Mouse (Mus musculus): ENCODE data around the gene Cdc37.
A peak's percentile ranks its signal among the peaks of the same experiment; 100 is the strongest.

Gene Cdc37

DNA sequence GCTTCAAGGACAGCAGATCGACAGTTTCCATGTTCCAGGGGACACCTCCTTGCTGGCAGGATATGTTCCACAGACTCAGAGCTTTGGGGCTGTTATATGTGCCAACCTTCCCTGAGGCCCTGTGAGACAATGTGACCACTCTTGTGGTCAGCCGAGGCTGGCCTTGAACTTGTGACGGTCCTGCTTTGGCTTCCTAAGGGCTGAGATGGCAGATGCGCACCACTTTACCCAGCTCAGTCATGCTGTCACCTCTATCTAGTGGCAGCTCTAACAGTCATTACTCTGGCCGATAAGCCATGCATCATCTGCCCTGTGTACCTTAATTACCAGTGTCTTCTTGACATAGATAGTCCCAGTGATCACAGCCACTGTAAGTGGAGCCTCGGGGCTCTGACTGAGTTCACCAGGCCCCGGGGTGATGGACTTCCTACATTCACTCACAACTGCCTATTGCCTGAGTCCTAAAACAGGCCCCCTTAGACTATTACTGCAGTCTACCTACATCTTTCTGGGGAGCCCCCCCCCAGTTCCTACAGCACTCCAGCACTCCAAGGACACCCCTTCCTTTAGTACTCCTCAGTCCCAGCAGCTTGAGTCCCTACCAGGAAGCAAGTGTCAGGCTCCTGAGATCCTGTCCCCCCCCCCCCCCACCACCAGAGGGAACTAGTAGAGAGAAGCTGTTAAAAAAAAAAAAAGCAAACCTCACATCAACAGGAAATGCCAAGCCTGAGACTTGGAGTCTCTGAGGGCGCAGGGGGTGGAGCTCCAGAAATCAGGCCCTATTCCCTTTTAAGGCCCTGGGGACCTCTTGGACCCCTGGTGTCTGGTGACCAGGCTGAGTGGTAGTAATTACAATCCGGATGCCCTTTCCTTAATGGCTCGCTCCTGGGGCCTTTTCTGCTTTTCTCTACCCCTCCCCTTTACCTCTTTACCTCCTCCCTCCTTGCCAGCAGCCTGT, 17.6 kb upstream of the Cdc37 start:
- peak; percentile 48 to 66 for DNase-seq

GRCm38 (mm10) chr9:21166516-21166915, 16.7 kb upstream of the Cdc37 start:
- no peak for DNase-seq

DNA sequence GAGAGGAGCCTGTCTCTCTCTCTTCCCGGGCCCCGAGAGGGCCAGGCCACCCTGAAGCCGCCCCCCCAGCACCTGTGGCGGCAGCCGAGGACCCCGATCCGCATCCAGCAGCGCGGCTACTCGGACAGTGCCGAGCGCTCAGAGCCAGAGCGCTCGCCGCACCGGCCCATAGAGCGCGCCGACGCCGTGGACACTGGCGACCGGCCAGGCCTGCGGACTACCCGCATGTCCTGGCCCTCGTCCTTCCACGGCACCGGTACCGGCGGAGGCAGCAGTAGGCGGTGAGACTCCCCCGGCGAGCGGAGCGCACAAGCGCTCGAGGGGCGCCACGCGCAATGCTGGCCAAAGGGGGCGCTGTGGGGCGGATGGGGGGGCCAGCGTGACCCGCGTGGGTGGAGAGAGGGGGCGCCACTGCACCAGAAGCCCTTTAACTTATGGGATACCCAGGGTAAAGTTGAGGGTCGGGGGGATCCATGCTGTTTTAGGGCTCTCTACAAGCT, 16.2 kb upstream of the Cdc37 start:
- no peak for DNase-seq

- DNase-seq, result peak in 1 of 2 experiments; percentile 35
Observed at GRCm38 (mm10) chr9:21165041-21165951, 15.5 kb upstream of the Cdc37 start, which contains the start of gene Pde4a. Gene Pde4a (plus strand): TSS chr9:21165714.

GRCm38 (mm10) chr9:21164072-21164471, 14.3 kb upstream of the Cdc37 start:
- DNase-seq, result no peak

DNA sequence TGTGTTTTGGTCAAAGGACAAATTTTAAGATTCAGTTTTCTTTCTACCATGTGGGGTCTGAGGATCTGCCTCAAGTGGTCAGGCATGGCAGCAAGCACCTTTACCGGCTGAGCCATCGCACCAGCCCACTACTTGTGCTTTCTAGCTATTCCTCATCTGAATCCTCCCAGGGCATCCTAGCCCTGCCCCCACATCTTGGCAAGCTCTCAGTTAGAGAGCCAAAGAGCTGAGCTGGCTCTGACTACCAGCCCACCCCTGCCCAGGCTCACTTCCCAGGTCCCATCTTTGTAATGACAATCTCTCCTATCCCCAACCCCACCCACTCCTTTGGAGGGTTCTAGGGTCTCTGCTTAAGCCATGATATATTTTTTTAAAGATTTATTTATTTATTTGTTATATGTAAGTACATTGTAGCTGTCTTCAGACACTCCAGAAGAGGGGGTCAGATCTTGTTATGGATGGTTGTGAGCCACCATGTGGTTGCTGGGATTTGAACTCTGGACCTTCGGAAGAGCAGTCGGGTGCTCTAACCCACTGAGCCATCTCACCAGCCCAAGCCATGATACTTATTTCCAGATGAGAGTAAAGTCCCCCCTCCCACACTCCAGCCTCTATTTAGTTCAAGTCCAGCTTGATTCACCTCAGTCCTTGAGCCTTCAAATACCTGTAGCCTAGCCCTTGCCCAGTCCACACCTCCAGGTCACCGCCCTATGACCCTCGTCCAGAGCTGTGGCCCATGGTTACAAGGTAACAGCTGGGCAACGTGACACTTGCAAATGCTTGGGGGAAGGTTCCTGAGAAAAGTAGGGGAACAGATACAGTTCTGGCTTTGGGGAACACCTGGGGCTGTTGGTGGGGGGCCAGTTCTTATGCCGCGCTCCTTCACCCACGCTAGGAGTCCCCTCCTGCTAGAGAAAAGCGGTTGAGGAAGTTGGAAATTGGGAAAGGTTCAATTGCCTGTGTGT, 13.6 kb upstream of the Cdc37 start:
- no peak for DNase-seq

DNA sequence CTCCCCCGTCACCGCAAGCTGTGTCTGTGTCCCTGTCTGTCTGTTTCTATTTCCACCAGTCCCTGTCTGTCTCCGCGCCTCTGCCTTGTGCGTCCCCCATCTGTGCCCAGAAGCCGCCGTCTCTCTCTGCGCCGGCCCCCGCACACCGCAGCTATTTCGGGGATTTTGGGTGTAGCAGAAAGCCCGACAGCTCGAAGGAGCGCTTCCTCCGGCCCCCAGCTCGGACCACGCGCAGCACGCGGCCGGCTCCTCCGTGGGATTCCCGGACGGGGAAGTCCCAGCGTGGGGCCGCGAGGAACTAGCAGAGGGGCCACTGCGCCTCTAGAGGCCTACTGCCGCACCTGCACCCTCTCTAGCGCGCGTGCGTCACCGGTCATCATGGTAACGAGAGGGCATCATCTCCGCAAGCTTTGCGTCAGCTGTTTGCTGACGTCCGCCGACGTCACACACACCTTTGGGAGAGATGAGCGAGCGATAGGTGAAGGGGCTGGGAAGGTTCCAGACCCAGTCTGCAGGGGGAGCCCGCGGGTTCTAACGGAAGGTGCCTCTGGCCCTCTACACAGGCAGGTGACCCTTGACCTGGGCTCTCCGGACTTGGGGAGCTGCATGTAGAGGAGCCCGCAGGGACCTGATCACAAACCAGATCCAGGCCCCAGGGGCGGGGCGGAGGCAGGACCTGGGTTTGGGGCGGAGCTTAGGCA, 11.6 kb upstream of the Cdc37 start:
- peak; percentile 79 to 91 for DNase-seq

GRCm38 (mm10) chr9:21154787-21155186, 5.0 kb upstream of the Cdc37 start:
- no peak for DNase-seq

DNA sequence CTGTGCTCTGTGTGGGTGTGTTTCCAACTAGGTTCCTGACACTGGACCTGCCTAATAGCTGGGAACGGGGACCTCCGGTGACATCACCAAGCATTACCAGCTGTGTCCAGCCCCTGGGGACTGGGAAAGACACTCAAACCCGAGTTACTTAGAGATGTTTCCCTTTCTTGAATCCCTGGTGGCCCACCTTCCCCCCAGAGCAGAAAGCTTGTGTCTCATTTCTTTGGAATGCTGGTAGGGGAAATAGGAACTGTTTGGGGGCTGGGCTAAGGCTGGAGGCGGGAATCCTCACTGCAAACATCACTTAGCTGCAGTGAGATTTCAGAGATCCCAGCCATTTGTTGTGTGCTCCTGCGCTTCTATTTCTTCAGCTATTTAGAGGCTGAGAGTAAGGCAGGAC, 4.1 kb upstream of the Cdc37 start:
- no peak for DNase-seq

GRCm38 (mm10) chr9:21153331-21153730, 3.5 kb upstream of the Cdc37 start:
- DNase-seq, result no peak

DNA sequence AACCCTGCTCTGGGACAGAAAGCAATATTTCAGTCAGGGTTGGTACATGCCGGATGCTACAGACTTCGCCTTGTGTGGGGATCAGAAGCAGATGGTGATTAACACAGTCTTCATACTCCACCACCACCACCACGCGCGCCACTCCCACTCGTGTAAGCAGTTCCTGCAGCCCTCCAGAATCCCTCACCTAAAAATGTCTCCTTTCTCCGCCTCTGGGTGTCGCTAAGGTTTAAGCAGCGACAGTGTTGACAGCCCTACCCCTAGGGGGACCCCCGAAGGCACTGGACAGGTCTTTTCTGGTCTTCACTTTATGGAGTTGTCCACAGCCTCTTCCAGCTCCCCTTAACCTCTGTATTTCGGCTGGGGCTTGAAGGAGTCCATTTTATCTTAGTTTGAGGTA, 2.9 kb upstream of the Cdc37 start:
- DNase-seq, result peak in 1 of 2 experiments; percentile 35

GRCm38 (mm10) chr9:21149077-21149653, 617 bp downstream of the Cdc37 start:
- no peak for DNase-seq

DNA sequence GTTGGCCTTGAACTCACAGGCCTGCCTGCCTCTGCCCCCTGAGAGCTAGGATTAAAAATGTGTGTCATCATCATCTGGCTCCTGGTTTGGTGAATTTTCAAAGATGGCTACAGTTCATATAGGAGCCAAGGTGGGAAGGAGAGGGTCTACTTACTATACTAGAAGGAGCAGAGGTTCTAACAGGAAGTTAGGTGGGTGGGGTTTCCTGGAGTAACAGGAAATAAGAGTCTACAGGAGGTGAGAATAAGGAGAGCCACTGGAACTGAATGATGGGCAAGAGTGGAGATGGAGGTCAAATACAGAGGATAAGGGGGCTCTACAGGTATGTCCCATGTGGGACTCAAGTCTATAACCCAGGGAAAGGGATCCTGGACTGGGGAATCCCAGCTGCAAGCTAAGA, 1.4 kb downstream of the Cdc37 start:
- no peak for DNase-seq

GRCm38 (mm10) chr9:21146722-21147121, 3.1 kb downstream of the Cdc37 start:
- no peak for DNase-seq

- no peak for DNase-seq
Observed at GRCm38 (mm10) chr9:21145431-21145830, 4.4 kb downstream of the Cdc37 start.

DNA sequence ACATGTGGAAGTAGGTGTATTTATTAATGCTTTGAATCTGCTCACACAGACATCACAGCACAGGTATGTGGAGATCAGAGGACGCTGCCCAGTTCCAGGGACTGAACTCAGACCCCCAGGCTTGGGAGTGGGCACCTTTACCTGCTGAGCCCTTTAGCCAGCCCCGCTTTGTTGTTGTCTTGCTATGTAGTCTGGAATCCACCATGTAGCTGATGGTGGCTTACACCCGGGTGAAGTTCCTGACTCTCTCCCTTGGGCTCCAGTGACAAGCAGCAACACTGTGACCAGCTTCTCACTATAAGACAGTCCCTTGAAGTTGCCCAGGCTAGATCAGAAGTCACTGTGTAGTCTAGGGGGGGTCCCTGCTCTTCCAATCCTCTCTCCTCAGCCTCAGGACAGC, 5.4 kb downstream of the Cdc37 start:
- DNase-seq, result no peak

DNA sequence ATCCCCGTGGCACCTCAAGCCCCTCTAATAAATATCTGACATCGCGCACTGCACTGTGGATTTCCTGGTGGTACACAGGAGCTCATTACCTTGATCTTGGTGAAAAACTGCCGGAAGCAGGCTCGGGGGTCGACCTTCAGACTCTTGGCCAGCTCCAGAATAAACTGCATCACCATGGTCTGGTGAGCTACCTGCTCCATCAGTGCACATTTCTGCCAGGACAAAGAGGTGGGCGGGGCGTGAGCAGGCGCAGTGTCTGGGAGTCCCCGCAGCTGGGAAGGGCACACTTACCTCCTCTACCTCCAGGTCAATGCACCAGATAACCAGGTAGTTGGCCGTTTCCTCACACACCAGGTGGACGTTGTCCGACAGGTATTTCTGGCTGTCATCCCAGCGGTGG, 7.9 kb downstream of the Cdc37 start:
- DNase-seq, result no peak

- DNase-seq, result no peak
Observed at GRCm38 (mm10) chr9:21138386-21138785, 11.4 kb downstream of the Cdc37 start.

DNA sequence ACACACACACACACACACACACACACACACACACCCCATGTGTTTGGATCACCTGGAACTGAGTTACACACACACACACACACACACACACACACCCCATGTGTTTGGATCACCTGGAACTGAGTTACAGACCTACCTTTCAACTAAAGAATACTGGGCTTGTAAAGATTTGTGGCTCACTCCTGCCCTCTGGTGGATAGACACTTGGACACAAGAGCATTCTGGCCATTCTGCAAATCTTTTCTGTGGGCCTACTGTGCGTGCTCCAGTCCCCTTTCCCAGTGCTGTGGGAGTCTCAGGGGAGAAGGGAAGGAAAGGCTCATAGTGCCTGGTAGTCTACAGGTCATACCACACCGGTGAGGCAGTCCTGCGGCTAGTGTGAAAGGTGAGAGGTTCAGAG, 12.6 kb downstream of the Cdc37 start:
- peak in 1 of 2 experiments; percentile 70 for DNase-seq

DNA sequence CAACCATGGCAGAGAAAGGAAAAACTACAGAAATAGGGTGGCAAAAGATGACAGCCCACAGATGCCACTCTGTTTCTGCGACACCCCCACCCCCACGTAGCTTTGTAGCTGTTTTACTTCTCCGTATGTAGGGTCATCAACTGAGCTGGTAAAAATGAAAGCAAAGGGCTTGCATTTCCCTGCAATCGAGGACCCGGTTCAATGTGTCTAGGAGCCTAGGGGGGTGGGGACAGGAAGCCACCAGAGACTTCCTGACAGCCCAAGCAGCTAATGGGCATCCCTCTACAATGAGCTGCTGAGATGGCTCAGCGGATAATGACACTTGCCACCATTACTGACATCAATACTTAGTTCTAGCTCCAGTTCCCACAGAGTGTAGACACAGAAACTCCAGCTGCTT, 13.4 kb downstream of the Cdc37 start:
- no peak for DNase-seq

DNA sequence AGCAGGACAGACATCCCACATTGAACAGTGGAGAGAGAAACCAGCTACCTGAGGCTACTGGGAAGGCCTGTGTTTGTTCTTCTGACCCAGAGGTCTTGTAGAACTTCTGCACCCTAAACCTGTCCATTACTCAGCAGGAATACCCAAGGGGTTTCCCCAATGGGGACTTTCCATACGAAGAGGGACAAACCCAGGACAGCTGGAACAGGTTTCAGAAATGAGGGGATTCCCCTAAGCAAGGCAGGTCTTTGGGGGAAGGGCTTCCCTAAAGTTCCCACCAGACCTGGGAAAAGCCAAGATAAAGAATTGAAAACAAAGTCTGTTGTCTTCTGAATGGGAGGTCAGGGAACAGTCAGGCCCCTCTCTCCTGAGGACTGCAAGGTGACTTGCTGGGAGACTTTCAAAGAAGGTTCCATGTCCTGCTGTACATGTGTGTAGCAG, 13.8 kb downstream of the Cdc37 start:
- DNase-seq, result no peak
